Mouse (Mus musculus) forebrain, embryonic 13.5 days (tissue): ENCODE measurements at regions not wholly inside any gene's neighbourhood (a gene's known extent, or its start where the extent isn't known, plus 50 kb on each side); places are given as distances from the start of the nearest gene placed in this dataset.
A peak's percentile ranks its signal among the peaks of the same experiment; 100 is the strongest.

Experiments used
- ATAC-seq: fragments of 200-750 bp; cut with Nextera tagmentation; 2 replicates; pipeline ENCODE4 v1.8.0; 2017
- H3K27ac ChIP-seq: fragments of 300-500 bp; sonication (generic); 2 replicates; pipeline ENCODE4 v1.5.1; 2015; ENCODE audit warnings: inconsistent platforms, mild to moderate bottlenecking, moderate library complexity
- H3K27me3 ChIP-seq: fragments of 300-500 bp; sonication (generic); 2 replicates; pipeline ENCODE4 v1.6.1; 2015; ENCODE audit warnings: mild to moderate bottlenecking, inconsistent platforms
- H3K36me3 ChIP-seq: fragments of 300-500 bp; sonication (generic); 2 replicates; pipeline ENCODE4 v1.6.1; 2015; ENCODE audit warnings: mild to moderate bottlenecking, inconsistent platforms; ENCODE audit not compliant: poor library complexity, severe bottlenecking
- H3K4me1 ChIP-seq: fragments of 300-500 bp; sonication (generic); 2 replicates; pipeline ENCODE4 v1.6.1; 2015; ENCODE audit warnings: inconsistent platforms
- H3K4me2 ChIP-seq: fragments of 300-500 bp; sonication (generic); 2 replicates; pipeline ENCODE4 v1.6.1; 2015; ENCODE audit warnings: inconsistent platforms, mild to moderate bottlenecking, moderate library complexity
- H3K4me3 ChIP-seq: fragments of 300-500 bp; sonication (generic); 2 replicates; pipeline ENCODE4 v1.5.1; 2015; ENCODE audit warnings: mild to moderate bottlenecking, inconsistent platforms
- H3K9ac ChIP-seq: fragments of 300-500 bp; sonication (generic); 2 replicates; pipeline ENCODE4 v1.6.1; 2015; ENCODE audit warnings: mild to moderate bottlenecking, inconsistent platforms
- H3K9me3 ChIP-seq: fragments of 300-500 bp; sonication (generic); replicated peaks from 2 replicates; pipeline ENCODE4 v1.6.1; 2016; ENCODE audit warnings: inconsistent platforms
- WGBS: fragments of 180-500 bp; shearing (Covaris S2); methylation state at CpG from one replicate; pipeline ENCODE4 v1.1.7; 2015; 5-methylcytosine and 5-hydroxymethylcytosine counted together

DNA sequence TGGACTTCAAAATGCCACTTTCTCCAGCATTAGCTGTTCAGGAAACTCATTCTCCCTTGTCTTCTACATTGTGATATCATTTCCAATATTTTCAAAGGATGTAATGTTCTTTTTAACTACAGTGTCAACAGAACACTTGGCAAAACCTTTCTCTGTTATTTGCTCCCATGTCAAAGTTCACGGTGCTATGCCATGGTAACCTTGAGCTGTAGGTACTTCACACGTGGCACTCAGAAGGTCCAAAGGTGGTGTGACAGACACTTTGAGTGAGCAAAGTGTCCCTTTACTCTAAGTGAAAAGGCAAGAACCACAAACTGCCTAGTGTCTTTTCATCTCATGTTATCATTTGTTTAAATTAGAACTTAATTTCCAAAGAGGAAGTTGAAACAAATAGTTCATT, 53.3 kb upstream of the Tram2 start:
- H3K4me1 ChIP-seq = no peaks in the 10 kb centered on the region
- H3K4me3 ChIP-seq = no peak overlapping the region
- H3K4me2 ChIP-seq = no peak overlapping the region
- no peak for ATAC-seq
- no peaks in the 10 kb centered on the region for H3K27me3 ChIP-seq
- WGBS = 87% methylated on average over 2 of the region's 2 CpGs
- no peaks in the 10 kb centered on the region for H3K9me3 ChIP-seq
- H3K36me3 ChIP-seq = no peaks in the 10 kb centered on the region
- H3K9ac ChIP-seq = no peak overlapping the region
- no peak overlapping the region for H3K27ac ChIP-seq

DNA sequence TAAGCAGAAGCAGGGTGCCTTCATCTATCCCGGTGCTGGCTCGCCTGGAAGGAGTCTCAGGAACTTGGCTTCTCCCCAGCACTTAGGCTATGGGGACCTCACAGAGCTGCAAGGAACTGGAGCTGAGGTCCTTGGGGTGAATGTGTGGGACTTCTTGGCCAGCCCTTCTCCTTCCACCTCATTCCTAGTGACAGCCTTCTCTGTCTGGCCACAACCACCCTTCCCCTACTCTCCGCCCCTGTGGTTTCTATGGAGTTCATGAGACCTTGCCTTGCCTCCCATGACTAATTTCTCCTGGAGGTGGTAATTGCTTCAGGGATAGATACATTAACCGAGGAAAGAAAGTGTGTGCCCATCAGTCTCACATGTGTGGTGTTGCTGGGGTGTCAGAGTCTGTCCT, 67.9 kb upstream of the Tram2 start:
- H3K4me3 ChIP-seq = no peak overlapping the region
- ATAC-seq = no peak
- H3K27ac ChIP-seq = no peak overlapping the region
- WGBS = 83% methylated on average over 4 of the region's 4 CpGs
- no peaks in the 10 kb centered on the region for H3K36me3 ChIP-seq
- H3K27me3 ChIP-seq = no peaks in the 10 kb centered on the region
- H3K4me2 ChIP-seq = no peak overlapping the region
- no peaks in the 10 kb centered on the region for H3K9me3 ChIP-seq
- H3K9ac ChIP-seq = no peak overlapping the region
- no peaks in the 10 kb centered on the region for H3K4me1 ChIP-seq

DNA sequence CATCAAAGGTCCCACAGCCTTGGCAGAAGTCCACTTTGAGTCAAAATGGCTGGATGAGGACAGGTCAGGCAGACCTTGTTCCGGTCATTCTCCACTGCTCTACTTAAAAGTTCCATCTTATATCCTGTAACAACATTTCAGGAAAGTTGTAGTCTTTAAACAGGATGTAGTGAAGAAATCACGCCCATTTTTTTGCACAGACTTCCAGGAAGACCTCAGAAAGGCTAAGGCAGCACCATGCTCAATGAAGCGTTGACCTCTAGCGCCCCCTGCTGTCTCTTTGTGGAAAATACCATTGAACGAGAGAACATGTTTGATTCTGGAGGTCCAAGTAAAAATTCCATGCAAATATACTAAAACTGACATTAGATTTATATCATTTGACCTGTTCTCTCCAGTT, 56.6 kb upstream of the Tmem14a start:
- ATAC-seq = peak; percentile 53
- H3K36me3 ChIP-seq = no peaks in the 10 kb centered on the region
- H3K4me2 ChIP-seq = no peak overlapping the region
- WGBS = 19% methylated on average over 5 of the region's 5 CpGs
- H3K27ac ChIP-seq = no peak overlapping the region
- H3K9ac ChIP-seq = no peak overlapping the region
- H3K9me3 ChIP-seq = no peaks in the 10 kb centered on the region
- peaks cover 5% of the 10 kb centered on the region for H3K4me1 ChIP-seq
- no peak overlapping the region for H3K4me3 ChIP-seq
- peaks cover 4% of the 10 kb centered on the region; the same call in 1 of the 2 replicates for H3K27me3 ChIP-seq

DNA sequence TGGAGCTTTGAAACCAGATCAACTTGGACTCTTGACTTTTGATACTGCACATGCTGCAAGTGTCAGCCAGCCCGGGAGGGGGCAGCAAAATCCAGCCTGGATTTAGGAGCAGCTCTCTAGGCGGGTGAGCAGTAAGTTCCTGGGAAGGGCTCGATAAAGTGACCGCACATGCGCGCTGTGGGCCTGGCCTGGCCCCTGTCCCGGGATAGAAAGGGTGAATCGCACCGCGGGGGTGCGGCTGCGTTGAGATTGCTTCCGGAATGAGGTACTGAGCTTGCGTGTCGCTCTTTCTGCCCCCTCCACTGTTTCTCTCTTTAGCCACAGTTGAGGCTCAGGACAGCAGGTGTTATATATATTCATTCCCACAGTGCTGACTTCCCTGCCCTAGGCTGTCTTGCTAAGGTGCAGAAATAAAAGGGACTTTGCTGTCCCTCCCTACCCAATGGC, 52.1 kb upstream of the Tmem14a start:
- peaks cover 7% of the 10 kb centered on the region for H3K4me1 ChIP-seq
- H3K9me3 ChIP-seq = no peaks in the 10 kb centered on the region
- peak overlapping the region; percentile 72 for H3K4me2 ChIP-seq
- no peak overlapping the region for H3K27ac ChIP-seq
- peak overlapping the region; percentile 42 for H3K4me3 ChIP-seq
- H3K36me3 ChIP-seq = no peaks in the 10 kb centered on the region
- ATAC-seq = peak; percentile 97
- H3K9ac ChIP-seq = peak overlapping the region; percentile 52
- peaks cover 4% of the 10 kb centered on the region; the same call in 1 of the 2 replicates for H3K27me3 ChIP-seq
- WGBS = 2% methylated on average over 15 of the region's 15 CpGs

DNA sequence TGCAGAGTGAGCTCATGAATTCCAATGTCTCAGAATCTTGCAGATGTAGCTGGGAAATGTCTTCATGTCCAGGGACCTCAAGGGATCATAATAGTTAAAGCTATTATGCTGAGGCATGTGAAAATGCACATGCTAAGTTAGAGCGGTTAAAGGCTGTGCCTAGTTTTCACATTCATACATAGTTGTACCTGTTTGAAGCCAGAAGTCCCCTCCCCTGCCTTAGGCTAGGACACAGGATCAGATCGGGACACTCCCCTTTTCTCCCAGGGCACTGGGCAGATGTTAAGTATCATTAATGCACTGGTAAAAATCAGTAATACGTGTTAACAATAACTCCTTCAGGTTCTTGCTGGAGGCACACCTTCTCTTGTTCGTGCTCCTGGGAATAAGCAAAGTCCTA, 51.6 kb upstream of the Tmem14a start:
- ATAC-seq = peak; percentile 50
- 70% methylated on average over 4 of the region's 4 CpGs for WGBS
- peaks cover 4% of the 10 kb centered on the region; the same call in 1 of the 2 replicates for H3K27me3 ChIP-seq
- H3K4me1 ChIP-seq = peaks cover 7% of the 10 kb centered on the region
- no peaks in the 10 kb centered on the region for H3K36me3 ChIP-seq
- peak overlapping the region; percentile 72 for H3K4me2 ChIP-seq
- H3K4me3 ChIP-seq = peak overlapping the region; percentile 42
- H3K9ac ChIP-seq = 0 out of 2 replicates have a peak overlapping the region, but pooled peaks have one; percentile 52
- no peak overlapping the region for H3K27ac ChIP-seq
- no peaks in the 10 kb centered on the region for H3K9me3 ChIP-seq
